Mouse (Mus musculus) layer of hippocampus, adult 2 months (tissue): ENCODE results near the gene Prtn3. TPM values are rescaled to one million over a fixed set of nuclear protein-coding genes. Genes with fewer than 3 reads are reported as not detected.

ENCODE experiments used
- DNase-seq, 2 experiments: peaks; one replicate each; pipeline ENCODE4 v3.0.0; 2022; ENCODE audit warnings: low spot score in 2 of 2
- H3K27ac ChIP-seq: fragments of 200-600 bp; 2 replicates; pipeline ENCODE4 v1.8.1; 2022
- H3K4me3 ChIP-seq: fragments of 200-600 bp; 2 replicates; pipeline ENCODE4 v1.8.1; 2022; ENCODE audit warnings: mild to moderate bottlenecking
- CTCF ChIP-seq: fragments of 200-600 bp; conservative IDR thresholded peaks from 2 replicates; pipeline ENCODE4 v1.8.1; 2022; ENCODE audit warnings: antibody characterized with exemption, mild to moderate bottlenecking, moderate library complexity
- microRNA-seq, 2 experiments: library from miRNA; unstranded; fragments of <30 nt; microRNA quantifications; one replicate each; pipeline ENCODE4 v1.2.0; 2021
- total RNA-seq, 2 experiments: library from RNA; stranded (reverse); gene quantifications; 2 replicates each; pipeline ENCODE4 v1.2.3; 2021

Gene Prtn3
- total RNA-seq, 2 experiments from 2014 or later = 1.5 to 2.6 TPM

DNA sequence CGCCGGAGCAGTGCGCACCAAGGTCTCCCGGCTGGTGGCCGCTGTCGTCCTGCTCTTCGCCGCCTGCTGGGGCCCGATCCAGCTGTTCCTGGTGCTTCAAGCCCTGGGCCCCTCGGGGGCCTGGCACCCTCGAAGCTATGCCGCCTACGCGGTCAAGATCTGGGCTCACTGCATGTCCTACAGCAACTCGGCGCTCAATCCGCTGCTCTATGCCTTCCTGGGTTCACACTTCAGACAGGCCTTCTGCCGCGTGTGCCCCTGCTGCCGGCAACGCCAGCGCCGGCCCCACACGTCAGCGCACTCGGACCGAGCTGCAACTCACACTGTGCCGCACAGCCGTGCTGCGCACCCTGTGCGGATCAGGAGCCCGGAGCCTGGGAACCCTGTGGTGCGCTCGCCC, 47.3 kb downstream of the Prtn3 start:
- DNase-seq = no peak
- Histone ChIP-seq H3K27ac (no peak overlapping the region), H3K4me3 (peak overlapping the region; percentile 32)
- TF ChIP-seq CTCF = no peak

GRCm38 (mm10) chr10:79924998-79925784, 50.9 kb downstream of the Prtn3 start:
- peak; percentile 92 to 98 for DNase-seq
- Histone ChIP-seq H3K27ac (peak overlapping the region; percentile 96; the same call in 1 of the 2 replicates), H3K4me3 (no peak overlapping the region)
- peak; percentile 100 for TF ChIP-seq CTCF

- TF ChIP-seq CTCF = no peak
- Histone ChIP-seq H3K27ac (peak overlapping the region; percentile 96), H3K4me3 (peak overlapping the region; percentile 90)
- DNase-seq = no peak
Measured at GRCm38 (mm10) chr10:79925785-79926490, 51.7 kb downstream of the Prtn3 start.

DNA sequence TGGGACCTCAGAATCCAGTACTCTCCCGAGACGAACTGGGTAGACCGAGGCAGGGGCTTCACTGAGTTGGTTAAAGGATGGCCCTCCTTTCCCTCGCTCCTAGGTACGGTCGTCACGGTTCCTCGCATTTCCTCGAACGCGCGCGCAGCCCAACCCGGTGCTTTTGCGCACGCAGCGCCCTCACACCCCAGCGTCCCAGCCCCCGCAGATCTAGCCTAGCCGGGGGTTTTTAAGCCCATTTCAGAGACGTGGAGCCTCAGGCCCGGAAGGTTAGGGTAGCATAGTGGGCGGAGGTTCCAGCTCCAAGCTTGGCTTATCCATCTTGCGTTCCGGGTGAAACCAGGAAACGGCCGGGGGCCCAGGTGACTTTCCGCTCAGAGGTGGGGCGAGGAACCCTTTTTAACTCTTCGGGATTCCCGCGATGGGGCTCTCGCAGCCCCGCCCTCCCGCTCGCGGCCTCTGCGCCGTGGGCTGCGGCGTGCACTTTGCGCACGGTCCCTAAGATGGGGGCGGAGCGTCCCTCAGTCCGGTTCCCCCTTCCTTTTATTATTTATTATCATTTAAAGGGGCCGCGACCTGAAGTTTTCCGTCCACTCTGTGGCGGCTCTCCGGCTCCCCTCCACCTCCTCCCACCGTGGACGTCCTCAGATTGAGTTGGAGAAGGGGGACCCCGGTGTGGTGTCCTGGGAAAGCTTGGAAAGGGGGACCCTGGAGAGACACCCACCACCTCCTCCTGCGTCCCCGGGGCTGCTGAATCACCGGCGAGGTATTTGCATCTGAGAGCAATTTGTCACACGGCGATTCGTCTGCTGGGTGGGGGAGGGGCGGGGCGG, 52.4 kb downstream of the Prtn3 start, which contains the start of gene Arid3a:
Gene Arid3a, plus strand, starts transcription at position 553 of the 833 bp plus-strand sequence.
- Histone ChIP-seq H3K27ac (peak within 1 kb of the TSS; percentile 96), H3K4me3 (peak within 1 kb of the TSS; percentile 90)
- no peak for TF ChIP-seq CTCF
- peak; percentile 79 to 87 for DNase-seq

GRCm38 (mm10) chr10:79927324-79928029, 53.2 kb downstream of the Prtn3 start:
- DNase-seq = peak in 1 of 2 experiments; percentile 53
- Histone ChIP-seq H3K4me3 (peak overlapping the region; percentile 90), H3K27ac (peak overlapping the region; percentile 96)
- peak; percentile 52 for TF ChIP-seq CTCF

DNA sequence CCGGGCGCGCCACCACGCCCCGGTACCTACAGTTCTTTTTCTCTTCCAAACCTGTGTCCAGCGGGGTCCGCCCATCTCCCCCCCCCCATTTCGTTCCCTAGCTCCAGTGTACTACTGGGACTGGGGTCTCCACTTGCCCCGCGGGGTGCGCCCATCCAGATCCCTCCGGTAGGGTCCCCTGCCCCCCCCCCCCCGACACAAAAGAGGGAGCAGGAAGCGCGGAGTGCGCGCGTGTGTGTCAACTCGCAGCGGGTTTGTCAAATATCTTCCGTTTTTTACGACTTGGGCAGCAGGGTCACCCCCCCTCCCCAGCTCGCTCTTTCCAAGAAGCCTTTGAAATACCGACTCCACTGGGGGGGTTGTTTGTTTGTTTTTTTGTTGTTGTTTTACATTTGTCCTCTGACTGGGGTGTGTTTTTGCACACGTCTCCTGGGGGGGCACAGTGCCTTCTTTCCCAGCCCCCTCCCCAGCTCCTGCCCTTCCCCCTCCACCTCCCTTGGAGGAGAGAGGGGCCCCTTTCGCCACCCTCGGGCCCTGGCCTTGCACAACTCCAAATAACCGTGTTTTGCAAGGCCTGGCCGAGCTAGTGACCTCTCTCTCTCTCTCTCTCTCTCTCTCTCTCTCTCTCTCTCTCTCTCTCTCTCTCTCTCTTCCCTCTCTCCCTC, 53.9 kb downstream of the Prtn3 start:
- Histone ChIP-seq H3K27ac (peak overlapping the region; percentile 96), H3K4me3 (peak overlapping the region; percentile 90)
- no peak for TF ChIP-seq CTCF
- DNase-seq = no peak

DNA sequence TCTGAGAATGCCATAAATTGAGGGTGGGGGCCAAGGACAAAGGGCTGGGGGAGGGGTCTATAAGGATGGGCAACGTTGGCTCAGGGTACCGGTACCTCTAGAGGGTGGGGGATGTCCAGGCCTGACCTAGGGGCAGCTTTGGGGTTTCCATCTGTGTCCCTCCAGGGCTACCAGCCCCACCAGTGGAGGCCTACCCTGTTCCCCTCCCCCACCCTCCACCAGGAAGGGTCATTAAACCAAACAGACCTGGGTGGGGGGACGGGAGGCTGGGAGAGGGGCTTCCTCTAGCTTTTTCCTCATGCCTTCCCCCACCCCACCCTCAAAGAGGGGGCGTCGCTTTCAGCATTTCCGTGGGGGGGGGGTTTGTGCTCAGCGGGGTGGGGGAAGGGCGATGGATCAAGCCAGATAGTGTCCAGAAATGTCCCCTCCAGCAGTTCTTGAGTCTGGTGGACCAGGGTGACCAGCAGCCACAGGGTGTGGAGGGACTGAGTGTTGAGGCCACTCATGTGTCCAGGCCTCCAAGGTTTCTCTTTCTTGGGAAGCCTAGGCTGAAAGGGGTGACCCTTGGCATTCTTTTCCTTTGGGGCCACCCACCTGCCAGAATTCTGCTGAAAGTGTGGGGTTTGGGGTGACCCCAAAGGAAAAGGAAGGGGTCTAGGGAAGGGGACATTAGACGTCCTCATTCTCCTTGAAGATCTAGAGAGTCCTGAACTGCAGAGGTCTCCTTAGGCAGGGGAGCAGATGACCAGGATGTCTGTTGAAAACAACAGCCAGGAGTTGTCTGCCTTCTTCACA, 54.8 kb downstream of the Prtn3 start:
- DNase-seq = no peak
- H3K4me3 ChIP-seq = no peak overlapping the region
- no peak for TF ChIP-seq CTCF
- H3K27ac ChIP-seq = no peak overlapping the region

DNA sequence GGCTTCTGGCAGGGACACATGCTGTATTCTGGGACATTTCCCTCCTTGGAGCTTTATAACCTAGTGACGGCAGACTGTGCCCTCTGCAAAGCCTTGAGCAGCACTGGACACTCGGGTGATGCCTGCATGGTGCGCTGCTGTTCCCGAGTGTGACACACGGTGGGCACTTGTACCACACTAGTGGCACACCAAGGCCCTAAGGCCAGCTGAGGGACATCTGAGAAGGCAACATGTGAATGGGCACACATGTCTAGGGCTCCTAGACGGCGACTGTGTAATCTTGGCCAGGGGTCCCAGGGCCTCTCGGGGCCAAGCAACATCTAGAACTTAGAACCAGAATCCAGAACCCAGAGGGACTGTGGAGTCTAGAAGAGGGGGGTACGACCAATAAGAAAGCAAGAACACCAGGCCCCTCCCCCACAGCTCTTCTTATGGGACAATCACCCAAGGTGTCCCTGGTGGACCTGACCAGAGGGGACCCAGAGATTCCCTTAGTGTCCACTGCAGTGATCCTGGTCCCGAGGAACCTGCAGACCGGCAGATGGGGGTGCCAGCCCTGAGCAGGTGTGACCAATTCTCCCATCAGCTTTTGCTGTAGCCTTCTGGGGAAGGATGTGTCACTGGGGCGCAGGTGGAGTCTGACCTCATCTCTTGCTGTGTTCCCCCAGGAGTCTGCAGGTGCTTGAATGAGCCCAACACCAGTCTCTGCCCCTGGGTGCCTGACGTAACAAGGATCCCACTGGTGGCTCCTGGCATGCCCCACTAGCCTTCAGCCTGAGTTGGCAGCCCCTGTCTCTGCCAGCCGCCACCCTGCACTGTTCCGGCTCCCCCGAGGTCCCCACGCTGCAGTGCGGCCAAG, 55.9 kb downstream of the Prtn3 start:
- no peak for DNase-seq
- H3K4me3 ChIP-seq = no peak overlapping the region
- TF ChIP-seq CTCF = no peak
- no peak overlapping the region for H3K27ac ChIP-seq

DNA sequence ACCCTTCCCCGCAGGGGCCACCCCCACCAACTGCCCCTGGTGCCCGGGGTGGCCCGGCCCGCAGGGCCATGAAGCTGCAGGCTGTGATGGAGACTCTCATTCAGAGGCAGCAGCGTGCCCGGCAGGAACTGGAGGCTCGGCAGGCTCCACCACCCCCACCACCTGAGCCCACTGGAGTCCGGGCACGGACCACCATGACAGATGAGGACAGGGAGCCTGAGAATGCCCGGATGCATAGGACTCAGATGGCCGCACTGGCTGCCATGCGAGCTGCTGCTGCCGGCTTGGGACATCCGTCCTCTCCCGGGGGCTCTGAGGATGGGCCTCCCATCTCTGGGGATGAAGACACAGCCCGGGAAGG, 56.5 kb downstream of the Prtn3 start:
- H3K4me3 ChIP-seq = no peak overlapping the region
- TF ChIP-seq CTCF = no peak
- DNase-seq = no peak
- no peak overlapping the region for H3K27ac ChIP-seq

GRCm38 (mm10) chr10:79931797-79932196, 57.5 kb downstream of the Prtn3 start:
- H3K27ac ChIP-seq = no peak overlapping the region
- H3K4me3 ChIP-seq = no peak overlapping the region
- TF ChIP-seq CTCF = no peak
- DNase-seq = no peak

- DNase-seq = peak in 1 of 2 experiments; percentile 47
- Histone ChIP-seq H3K27ac (peak overlapping the region; percentile 72; the same call in 1 of the 2 replicates), H3K4me3 (no peak overlapping the region)
- peak; percentile 38 for TF ChIP-seq CTCF
Measured at GRCm38 (mm10) chr10:79932736-79933135, 58.5 kb downstream of the Prtn3 start.

Small RNAs within 50 kb of the gene (microRNA-seq; reads per million reads assigned to microRNA genes)
- gene Mir6910 = 0 to 0.32 reads per million in 2 experiments

Other genes starting within 250 kb of the Prtn3 start
- gene Shc2, start 236.6 kb upstream of the Prtn3 start, total RNA-seq = 10 to 100 TPM; 44.7 to 49.4 TPM
- under 1 TPM; 0.29 to 0.38 TPM for gene Odf3l2, start 228.7 kb upstream of the Prtn3 start, total RNA-seq
- gene Madcam1, start 209.9 kb upstream of the Prtn3 start, total RNA-seq = not detected
- gene Tpgs1, start 205.1 kb upstream of the Prtn3 start, total RNA-seq = 10 to 100 TPM; 67.8 to 73.5 TPM
- 10 to 100 TPM; 73.1 to 79.8 TPM for gene Cdc34, start 192.3 kb upstream of the Prtn3 start, total RNA-seq
- 1 to 10 TPM; 3.3 to 4.0 TPM for gene Gzmm, start 185.5 kb upstream of the Prtn3 start, total RNA-seq
- 100 to 1,000 TPM; 538 TPM for gene Bsg, start 170.0 kb upstream of the Prtn3 start, total RNA-seq
- gene Hcn2, start 157.8 kb upstream of the Prtn3 start, total RNA-seq = 100 to 1,000 TPM; 118 TPM
- gene Polrmt, start 127.9 kb upstream of the Prtn3 start, total RNA-seq = 10 to 100 TPM; 44.5 to 50.6 TPM
- 1 to 10 TPM; 1.9 to 2.8 TPM for gene Fgf22, start 119.4 kb upstream of the Prtn3 start, total RNA-seq
- gene Rnf126, start 107.5 kb upstream of the Prtn3 start, total RNA-seq = 10 to 100 TPM; 85.0 to 88.3 TPM
- 1 to 10 TPM; 2.5 to 2.7 TPM for gene Fstl3, start 97.2 kb upstream of the Prtn3 start, total RNA-seq
- gene Prss57, start 83.5 kb upstream of the Prtn3 start, total RNA-seq = under 1 TPM; 0.26 to 0.37 TPM
- gene Palm, start 80.9 kb upstream of the Prtn3 start, total RNA-seq = 100 to 1,000 TPM; 275 to 277 TPM
- 1 to 10 TPM in 1 of 2 experiments, under 1 TPM in 1; 0.54 to 1.1 TPM for gene Misp, start 53.5 kb upstream of the Prtn3 start, total RNA-seq
- 10 to 100 TPM; 56.9 to 58.7 TPM for gene Ptbp1, start 20.0 kb upstream of the Prtn3 start, total RNA-seq
- 10 to 100 TPM; 33.7 to 37.1 TPM for gene Plppr3, start 158 bp downstream of the Prtn3 start, total RNA-seq
- not detected for gene Elane, start 11.8 kb downstream of the Prtn3 start, total RNA-seq
- gene Cfd, start 16.4 kb downstream of the Prtn3 start, total RNA-seq = not detected
- gene Med16, start 34.4 kb downstream of the Prtn3 start, total RNA-seq = 10 to 100 TPM; 57.7 to 59.3 TPM
- not detected for gene Gm26602, start 36.4 kb downstream of the Prtn3 start, total RNA-seq
- gene Kiss1r, start 42.5 kb downstream of the Prtn3 start, total RNA-seq = 1 to 10 TPM; 5.6 to 7.1 TPM
- 100 to 1,000 TPM; 365 to 385 TPM for gene R3hdm4, start 46.7 kb downstream of the Prtn3 start, total RNA-seq
- gene Arid3a, start 52.6 kb downstream of the Prtn3 start, total RNA-seq = 1 to 10 TPM; 7.5 to 8.5 TPM
- gene Wdr18, start 85.7 kb downstream of the Prtn3 start, total RNA-seq = 10 to 100 TPM; 44.8 to 47.0 TPM
- under 1 TPM in 1 of 2 experiments, not detected in 1; 0.15 TPM for gene Grin3b, start 96.2 kb downstream of the Prtn3 start, total RNA-seq
- 100 to 1,000 TPM; 124 TPM for gene Tmem259, start 109.9 kb downstream of the Prtn3 start, total RNA-seq
- gene Cnn2, start 114.1 kb downstream of the Prtn3 start, total RNA-seq = 1 to 10 TPM; 5.4 to 5.6 TPM
- 10 to 100 TPM; 10.7 to 11.0 TPM for gene Abca7, start 122.0 kb downstream of the Prtn3 start, total RNA-seq
- 1 to 10 TPM; 3.7 to 4.4 TPM for gene Arhgap45, start 142.2 kb downstream of the Prtn3 start, total RNA-seq
- 10 to 100 TPM; 77.8 to 79.1 TPM for gene Polr2e, start 165.3 kb downstream of the Prtn3 start, total RNA-seq
- 100 to 1,000 TPM; 440 to 464 TPM for gene Gpx4, start 172.7 kb downstream of the Prtn3 start, total RNA-seq
- gene Sbno2, start 231.1 kb downstream of the Prtn3 start, total RNA-seq = 10 to 100 TPM; 22.4 to 23.4 TPM
- gene Stk11, start 241.3 kb downstream of the Prtn3 start, total RNA-seq = 10 to 100 TPM; 96.8 to 97.7 TPM